Mouse (Mus musculus) adrenal gland, adult 8-10 months (tissue): ENCODE measurements around the gene Gckr. TPM values are rescaled to one million over a fixed set of nuclear protein-coding genes. Genes with fewer than 3 reads are reported as not detected.
"Not testable (repeated sequence)": the region's sequence is repeated elsewhere in the genome, so short reads cannot be mapped to it uniquely, and the experiment has no call there.

ENCODE experiments used
- DNase-seq: peaks from one replicate; pipeline ENCODE4 v3.0.0; 2022
- total RNA-seq, 4 experiments: library from RNA; stranded (reverse); gene quantifications; 2 replicates each; pipeline ENCODE4 v1.2.4; 2022

The Gckr gene
- total RNA-seq, 4 experiments from 2014 or later: 0.26 to 0.70 (median 0.49) TPM; not detected in 1

DNA sequence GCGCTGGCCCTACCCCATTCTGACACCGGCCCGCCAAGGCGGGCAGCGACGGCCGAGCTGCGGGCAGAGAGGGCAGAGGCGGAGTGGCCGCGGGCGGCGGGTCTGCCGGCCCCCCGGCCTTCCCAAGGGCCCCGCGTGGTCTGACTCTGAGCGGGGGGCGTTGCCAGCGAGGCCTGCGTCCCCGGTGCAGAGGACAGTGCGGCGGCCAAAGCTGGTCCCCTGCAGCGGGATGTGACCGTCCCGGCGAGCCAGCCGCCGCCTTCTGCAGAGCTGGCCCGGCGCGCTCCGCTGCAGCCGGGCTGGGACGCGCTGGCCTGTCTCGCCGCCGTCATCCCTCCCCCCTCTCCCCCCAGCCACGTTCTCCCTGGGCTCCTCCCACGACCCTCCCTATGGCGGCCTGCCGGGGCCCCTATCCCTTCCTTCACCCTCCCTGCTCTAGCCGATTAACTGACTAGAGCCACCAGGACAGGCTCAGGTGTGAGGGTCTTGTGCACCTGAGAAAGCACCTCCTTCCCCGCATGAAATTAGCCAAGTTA, 1.6 kb upstream of the Gckr start, which contains the start of gene Fndc4:
Gene Fndc4 (minus strand): TSS at position 475 of the 536 bp plus-strand sequence.
- DNase-seq: no peak

DNA sequence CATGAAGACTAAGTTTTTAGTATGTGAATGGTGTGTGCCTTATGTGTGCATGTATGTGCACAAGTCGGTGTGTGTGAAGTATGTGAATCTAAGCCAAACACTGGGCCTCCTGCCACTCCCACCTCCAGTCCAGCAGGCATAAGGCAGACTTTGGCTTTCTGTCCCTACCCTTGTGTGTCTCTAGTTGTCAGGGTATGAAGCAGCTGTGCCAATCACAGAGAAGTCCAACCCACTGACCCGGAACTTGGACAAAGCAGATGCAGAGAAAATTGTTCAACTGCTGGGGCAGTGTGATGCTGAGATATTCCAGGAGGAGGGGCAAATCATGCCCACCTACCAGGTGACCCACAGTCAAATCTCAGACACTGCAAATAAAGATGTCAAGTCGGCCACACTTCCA, 738 bp downstream of the Gckr start:
- no peak for DNase-seq

- no peak for DNase-seq
These were observed 1.2 kb downstream of the Gckr start for GRCm38 (mm10) chr5:31298486-31298885.

- DNase-seq: no peak
These were observed 4.6 kb downstream of the Gckr start for GRCm38 (mm10) chr5:31301866-31302265.

DNA sequence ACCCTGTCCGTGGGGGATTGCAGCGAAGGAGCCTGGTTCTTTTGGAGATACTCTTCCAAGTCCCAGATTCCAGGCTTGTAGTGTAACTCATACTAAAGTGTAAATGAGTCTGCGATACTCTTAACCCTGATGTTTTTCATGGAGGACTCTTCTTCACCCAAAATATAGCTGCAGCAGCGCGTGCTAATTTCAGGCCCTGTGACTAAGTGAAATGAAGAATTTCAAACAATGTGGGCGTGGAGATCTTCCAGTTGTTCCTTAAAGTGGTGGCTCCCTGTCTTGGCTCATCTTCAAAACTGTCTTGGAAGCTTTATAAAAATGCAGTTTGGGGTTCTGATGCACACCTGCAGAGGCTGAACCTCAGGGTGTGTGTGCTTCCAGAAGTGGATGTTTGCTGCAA, 5.8 kb downstream of the Gckr start:
- no peak for DNase-seq

DNA sequence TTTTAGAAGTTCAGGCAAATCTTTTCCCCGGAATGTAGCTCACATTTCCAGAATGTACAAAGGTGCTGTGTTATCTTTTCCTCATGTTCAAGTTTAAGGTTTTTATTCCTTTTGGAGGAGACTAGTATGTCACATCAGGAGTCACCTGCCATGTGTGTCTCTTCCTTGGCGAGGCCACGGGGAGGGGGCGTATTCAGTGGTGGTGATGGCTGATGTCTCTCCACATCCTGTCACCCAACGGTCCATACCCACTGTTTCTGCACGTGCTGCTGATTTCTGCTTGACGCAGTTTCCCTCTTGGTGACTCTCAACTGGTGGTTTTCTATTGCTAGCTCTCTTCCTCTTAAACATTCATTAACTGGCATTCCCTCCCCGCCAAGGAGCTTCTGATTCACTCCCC, 15.6 kb downstream of the Gckr start:
- no peak for DNase-seq

DNA sequence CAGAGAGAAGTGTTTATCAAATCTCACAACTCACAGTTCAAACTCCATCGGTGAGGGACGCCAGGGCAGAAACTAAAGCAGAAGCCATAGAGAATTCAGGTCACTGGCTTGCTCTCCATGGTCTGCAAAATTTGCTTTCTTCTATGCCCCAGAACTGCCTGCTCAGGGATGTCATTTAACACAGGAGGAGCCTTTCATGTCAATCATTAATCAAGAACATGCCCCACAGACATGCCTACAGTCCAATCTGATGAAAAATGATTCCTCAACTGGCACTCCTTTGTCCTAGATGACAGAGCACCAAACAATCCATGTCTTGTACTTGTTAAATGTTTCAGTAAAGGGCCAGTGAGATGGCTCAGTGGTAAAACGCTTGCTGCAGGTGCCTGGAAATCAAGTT, 25.5 kb downstream of the Gckr start:
- no peak for DNase-seq

GRCm38 (mm10) chr5:31324085-31324484, 26.8 kb downstream of the Gckr start:
- DNase-seq: no peak

DNA sequence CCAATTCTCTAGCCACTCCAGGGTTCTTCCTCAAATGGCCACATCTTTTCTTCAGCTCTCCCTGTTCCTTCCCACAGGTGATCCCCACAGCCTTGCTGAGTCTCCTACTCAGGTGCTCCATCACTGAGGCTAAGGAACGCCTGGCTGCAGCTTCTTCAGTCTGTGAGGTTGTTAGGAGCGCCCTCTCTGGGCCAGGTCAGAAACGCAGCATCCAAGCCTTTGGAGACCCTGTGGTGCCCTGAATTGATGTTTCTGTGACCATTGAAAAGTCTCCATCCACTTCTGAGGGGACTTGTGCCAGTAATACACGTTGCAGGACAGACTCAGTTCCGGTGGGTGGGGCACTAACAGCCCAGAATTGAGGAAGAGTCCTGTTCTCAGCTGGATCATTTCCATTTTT, 29.6 kb downstream of the Gckr start:
- no peak for DNase-seq

GRCm38 (mm10) chr5:31328255-31328654, 31.0 kb downstream of the Gckr start:
- peak; percentile 28 for DNase-seq

GRCm38 (mm10) chr5:31357586-31357985, 60.3 kb downstream of the Gckr start:
- DNase-seq: not testable (repeated sequence)

DNA sequence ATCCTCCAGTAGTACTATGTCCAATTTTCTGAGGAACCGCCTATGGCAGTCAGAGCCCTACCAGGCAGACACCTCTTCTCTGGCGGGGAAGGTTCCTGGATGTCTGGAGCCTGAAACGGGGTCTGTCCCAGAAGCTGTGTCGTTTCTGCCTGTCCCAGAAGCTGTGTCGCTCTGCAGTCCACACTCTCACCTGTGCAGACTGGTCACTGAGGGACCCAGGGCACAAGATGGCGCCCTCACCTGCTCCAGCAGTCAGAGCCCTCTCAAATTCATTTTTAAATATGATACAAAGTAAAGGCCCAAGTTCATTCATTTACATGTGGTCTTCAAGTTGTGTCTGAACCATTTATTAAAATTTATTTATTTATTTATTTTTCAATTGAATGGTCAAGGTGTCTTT, 63.7 kb downstream of the Gckr start:
- no peak for DNase-seq

Other genes starting within 250 kb of the Gckr start
- 100 to 1,000 TPM; 122 to 138 (median 130) TPM for gene Atraid, start 249.1 kb upstream of the Gckr start, total RNA-seq
- gene Slc5a6, start 248.5 kb upstream of the Gckr start, total RNA-seq: 10 to 100 TPM; 33.5 to 46.4 (median 38.1) TPM
- 10 to 100 TPM; 23.1 to 52.0 (median 33.6) TPM for gene Cad, start 242.7 kb upstream of the Gckr start, total RNA-seq
- not detected for gene Dnajc5g, start 191.2 kb upstream of the Gckr start, total RNA-seq
- gene Slc30a3, start 189.2 kb upstream of the Gckr start, total RNA-seq: under 1 TPM in 1 of 4 experiments, not detected in 3; 0.28 TPM
- gene Trim54, start 180.7 kb upstream of the Gckr start, total RNA-seq: not detected
- not detected for gene Ucn, start 158.6 kb upstream of the Gckr start, total RNA-seq
- gene Mpv17, start 143.2 kb upstream of the Gckr start, total RNA-seq: 10 to 100 TPM; 63.7 to 83.4 (median 76.4) TPM
- gene Gm29609, start 117.5 kb upstream of the Gckr start, total RNA-seq: 1 to 10 TPM in 3 of 4 experiments, under 1 TPM in 1; 0.41 to 3.9 (median 2.9) TPM
- 10 to 100 TPM; 65.5 to 98.8 (median 71.9) TPM for gene Gtf3c2, start 117.3 kb upstream of the Gckr start, total RNA-seq
- gene Snx17, start 104.2 kb upstream of the Gckr start, total RNA-seq: 100 to 1,000 TPM; 109 to 135 (median 126) TPM
- 10 to 100 TPM; 34.5 to 44.5 (median 38.9) TPM for gene Eif2b4, start 104.0 kb upstream of the Gckr start, total RNA-seq
- 10 to 100 TPM; 23.8 to 41.1 (median 37.2) TPM for gene Zfp513, start 95.1 kb upstream of the Gckr start, total RNA-seq
- 100 to 1,000 TPM in 3 of 4 experiments, 10 to 100 TPM in 1; 93.5 to 125 (median 105) TPM for gene Ppm1g, start 76.8 kb upstream of the Gckr start, total RNA-seq
- 100 to 1,000 TPM in 2 of 4 experiments, 10 to 100 TPM in 2; 85.7 to 104 (median 96.6) TPM for gene Nrbp1, start 56.6 kb upstream of the Gckr start, total RNA-seq
- gene Gm9970, start 56.2 kb upstream of the Gckr start, total RNA-seq: under 1 TPM in 3 of 4 experiments, not detected in 1; 0.56 to 0.81 (median 0.59) TPM
- 1 to 10 TPM; 3.8 to 9.2 (median 4.6) TPM for gene Krtcap3, start 45.8 kb upstream of the Gckr start, total RNA-seq
- 10 to 100 TPM; 38.1 to 62.4 (median 49.5) TPM for gene Ift172, start 6.3 kb upstream of the Gckr start, total RNA-seq
- 10 to 100 TPM in 2 of 4 experiments, 1 to 10 TPM in 2; 6.6 to 15.1 (median 10.6) TPM for gene Fndc4, start 1.4 kb upstream of the Gckr start, total RNA-seq
- 10 to 100 TPM; 21.4 to 36.3 (median 26.8) TPM for gene Zfp512, start 155.0 kb downstream of the Gckr start, total RNA-seq
- under 1 TPM in 2 of 4 experiments, not detected in 2; 0.22 TPM for gene 4930548H24Rik, start 188.3 kb downstream of the Gckr start, total RNA-seq
- 10 to 100 TPM; 34.2 to 39.4 (median 36.6) TPM for gene Gpn1, start 197.3 kb downstream of the Gckr start, total RNA-seq
- gene Slc4a1ap, start 229.6 kb downstream of the Gckr start, total RNA-seq: 10 to 100 TPM; 34.9 to 44.1 (median 38.0) TPM
- 10 to 100 TPM; 20.3 to 24.5 (median 22.9) TPM for gene Supt7l, start 230.4 kb downstream of the Gckr start, total RNA-seq